Mouse (Mus musculus) liver, embryonic 14.5 days (tissue): ENCODE results near the gene Ank2.

Source experiments
- CTCF ChIP-seq: IDR thresholded peaks from 2 replicates; pipeline ENCODE4 v1.5.1; 2016; ENCODE audit warnings: antibody characterized with exemption, low read depth, control low read depth
- EP300 ChIP-seq: IDR thresholded peaks from 2 replicates; pipeline ENCODE4 v1.6.1; 2016; ENCODE audit warnings: antibody characterized with exemption, low read depth

GRCm38 (mm10) chr3:127355252-127355651, 143.9 kb downstream of the Ank2 start:
- no peak for TF ChIP-seq CTCF
- no peak for TF ChIP-seq EP300
